Mouse (Mus musculus) adrenal gland, adult (tissue): ENCODE measurements around the gene L3hypdh.
A peak's percentile ranks its signal among the peaks of the same experiment; 100 is the strongest.

Experiments used
- DNase-seq, 2 experiments: peaks; one replicate each; pipeline ENCODE4 v3.0.0; 2022 to 2023; ENCODE audit warnings: low spot score in 1 of 2; ENCODE audit not compliant: inconsistent age in 2 of 2

The L3hypdh gene

DNA sequence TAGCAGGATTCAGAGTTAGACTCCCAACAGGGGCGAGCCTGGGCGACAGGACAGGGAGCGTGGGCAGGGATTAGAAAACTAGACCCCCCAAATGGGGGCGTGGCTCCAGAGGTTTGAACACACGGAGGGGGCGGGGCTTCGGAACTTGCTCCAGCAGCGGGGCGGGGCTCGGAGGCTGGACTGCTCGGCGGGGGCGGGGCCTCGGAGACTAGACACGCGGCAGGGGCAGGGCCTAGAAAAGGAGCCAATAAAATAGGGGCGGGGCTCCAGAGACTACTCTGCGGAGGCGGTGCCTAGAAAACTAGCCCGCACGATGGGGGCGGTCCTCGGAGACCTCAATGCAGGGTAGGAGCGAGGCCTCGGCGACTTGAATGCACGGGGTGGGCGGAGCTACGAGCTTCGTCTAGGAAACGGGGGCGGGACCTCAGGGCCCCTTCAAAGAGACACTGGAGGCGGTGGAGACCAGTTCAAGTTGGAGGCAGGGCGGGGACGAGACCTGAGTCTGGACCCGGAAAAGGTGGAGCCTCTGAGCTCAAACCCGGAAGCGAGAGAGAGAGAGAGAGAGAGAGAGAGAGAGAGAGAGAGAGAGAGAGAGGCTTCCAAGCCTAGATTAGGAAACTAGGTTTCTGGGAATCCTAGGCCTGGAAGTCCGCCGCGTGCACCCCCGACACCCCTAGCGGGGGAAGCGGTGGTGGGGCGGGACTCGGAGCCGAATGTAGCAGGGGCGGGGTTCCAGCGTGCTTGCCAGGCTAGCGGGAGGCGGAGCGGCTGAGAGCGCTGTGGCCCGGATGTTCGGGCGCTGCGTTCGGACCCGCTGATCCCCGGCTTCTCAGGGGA lies at the start of gene L3hypdh, which contains the start of gene Jkamp:
Gene L3hypdh (minus strand): TSS at position 111 of the 837 bp plus-strand sequence.
Gene Jkamp (plus strand): TSS at position 261 of the 837 bp plus-strand sequence.
- DNase-seq: peak; percentile 100

DNA sequence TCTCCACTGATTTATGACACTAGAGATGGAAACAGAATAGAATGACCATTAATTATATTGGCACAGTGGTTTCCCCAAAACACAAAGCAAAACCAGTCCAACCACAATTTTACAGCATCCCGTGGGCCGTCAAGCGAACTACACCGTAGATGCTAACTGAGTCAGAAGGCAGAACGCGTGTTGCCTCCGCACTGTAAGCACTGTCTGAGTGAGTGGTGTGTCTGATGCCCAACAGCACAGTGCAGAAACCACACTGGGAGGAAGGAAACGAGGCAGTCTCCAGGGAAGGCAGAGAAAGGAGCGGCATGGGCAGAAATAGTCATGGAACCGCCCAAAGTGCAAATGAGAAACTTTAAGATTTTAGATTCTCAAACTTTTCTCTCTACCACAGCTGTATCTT lies 44.0 kb upstream of the L3hypdh start:
- DNase-seq: no peak

DNA sequence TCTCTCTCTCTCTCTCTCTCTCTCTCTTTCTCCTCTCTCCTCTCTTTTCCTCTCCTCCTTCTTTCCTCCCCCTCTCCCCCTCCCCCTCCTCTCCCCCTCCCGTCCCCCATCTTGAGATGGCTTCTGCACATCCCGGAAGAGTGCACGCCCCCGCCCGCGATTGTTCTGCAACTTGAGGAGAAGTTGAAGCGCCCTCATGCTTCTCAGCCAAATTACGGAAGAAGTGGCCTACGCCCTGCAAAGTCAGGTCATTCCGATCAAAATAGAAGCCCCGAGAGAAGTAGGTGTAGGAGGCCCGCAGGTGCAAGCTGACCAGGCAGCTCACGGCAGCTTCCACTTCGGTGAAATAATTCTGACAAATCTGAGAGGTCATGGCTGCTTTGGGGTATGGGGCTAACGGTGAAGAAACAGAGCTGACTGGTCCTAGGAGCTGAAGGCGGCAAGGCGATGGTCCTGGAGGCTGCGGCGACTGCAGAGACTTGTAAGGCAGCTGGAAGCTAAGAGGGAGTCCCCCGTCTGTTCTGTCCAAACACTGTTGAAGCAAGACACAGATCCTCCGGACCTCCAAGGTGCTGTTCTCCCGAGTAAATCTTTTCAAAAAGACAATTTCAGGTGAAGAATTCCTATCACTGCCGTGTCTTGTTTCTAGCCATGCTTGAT lies 30.6 kb upstream of the L3hypdh start:
- no peak for DNase-seq

DNA sequence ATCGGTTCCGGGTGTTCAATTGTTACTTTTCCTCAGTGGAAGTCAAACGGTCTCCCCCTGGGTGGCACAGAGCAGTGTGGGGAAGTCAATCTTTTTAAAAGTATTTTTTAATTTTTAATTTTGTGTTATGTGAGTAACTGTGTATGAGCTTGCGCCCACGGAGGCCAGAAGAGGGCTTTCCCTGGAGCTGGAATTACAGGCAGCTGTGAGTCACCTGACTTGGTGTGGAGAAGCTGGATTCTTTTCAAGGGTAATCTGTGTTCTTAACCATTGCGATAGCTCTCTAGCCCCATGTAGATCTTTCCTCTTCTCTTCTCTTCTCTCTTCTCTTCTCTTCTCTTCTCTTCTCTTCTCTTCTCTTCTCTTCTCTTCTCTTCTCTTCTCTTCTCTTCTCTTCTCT lies 29.9 kb upstream of the L3hypdh start:
- DNase-seq: peak in 1 of 2 experiments; percentile 49

DNA sequence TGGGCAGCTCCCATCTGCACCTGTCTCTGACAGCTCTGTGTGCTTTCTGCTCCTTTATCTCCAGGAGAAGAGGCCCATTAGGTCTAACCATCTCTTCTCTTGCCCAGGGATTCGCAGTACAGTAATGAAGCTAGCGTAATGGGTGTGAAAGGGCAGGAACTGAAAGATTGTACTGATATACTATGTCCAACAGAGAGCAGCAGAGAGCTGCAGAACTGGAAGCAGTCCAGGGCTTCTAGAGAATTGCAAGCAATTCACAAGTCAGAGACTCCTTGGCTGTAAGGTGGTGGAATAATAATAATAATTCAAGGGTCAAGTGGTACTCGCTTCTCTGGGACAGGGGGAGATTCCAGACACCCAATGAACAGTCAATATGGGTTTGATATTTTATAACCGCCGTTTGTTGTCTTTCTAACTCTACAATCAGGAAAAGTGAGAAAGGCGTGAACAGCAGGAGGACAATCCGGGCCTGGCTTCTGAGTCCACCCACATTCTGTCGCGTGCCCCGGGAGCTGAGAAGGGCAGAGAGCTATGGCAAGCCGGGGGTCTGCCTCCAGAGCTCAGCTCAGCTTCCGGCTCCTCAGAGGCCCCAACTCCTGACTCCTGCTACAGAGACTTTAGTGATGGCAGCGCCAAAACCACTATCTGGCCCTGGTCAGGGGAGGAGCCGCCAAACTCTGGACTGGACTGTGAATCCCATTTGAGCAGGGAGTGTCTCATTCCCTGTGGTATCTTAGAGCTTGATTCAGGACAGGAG lies 19.5 kb upstream of the L3hypdh start:
- peak; percentile 54 to 89 for DNase-seq

DNA sequence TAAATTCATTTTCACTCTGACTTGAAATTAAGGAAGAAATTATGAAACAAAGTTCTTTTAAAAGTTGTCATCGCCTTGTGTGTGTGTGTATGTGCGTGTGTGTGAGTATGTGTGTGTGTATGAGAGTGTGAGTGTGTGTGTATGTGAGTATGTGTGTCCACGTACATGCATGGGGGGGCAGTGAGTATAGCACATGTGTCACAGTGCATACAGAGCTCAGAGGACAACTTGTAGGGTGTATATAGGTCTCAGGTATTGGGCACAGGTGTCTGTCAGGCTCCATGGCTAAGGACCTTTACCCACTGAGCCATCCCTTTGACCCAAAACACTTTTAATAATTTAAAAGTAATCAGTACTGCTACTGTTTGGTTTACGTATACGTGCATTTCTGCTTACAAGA lies 18.8 kb upstream of the L3hypdh start:
- no peak for DNase-seq

DNA sequence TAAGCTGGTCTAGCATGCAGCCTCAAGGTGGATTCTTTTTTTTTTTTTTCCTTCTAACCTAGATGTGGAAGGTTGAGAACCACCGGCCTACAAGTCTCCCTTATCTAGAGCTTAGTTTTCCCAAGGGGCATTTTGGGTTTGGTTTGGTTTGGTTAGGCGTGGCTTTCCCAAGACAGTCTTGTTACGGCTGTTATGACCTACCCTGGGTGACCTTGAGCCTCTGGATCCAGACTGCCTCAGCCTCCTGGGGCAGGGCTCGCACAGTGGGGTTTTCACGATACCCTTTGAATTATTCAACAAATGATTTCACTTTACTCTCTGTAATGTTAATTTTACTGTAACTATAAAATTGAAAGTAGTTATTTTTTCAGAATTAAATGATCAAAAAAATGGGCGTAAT lies 17.5 kb upstream of the L3hypdh start:
- DNase-seq: no peak

DNA sequence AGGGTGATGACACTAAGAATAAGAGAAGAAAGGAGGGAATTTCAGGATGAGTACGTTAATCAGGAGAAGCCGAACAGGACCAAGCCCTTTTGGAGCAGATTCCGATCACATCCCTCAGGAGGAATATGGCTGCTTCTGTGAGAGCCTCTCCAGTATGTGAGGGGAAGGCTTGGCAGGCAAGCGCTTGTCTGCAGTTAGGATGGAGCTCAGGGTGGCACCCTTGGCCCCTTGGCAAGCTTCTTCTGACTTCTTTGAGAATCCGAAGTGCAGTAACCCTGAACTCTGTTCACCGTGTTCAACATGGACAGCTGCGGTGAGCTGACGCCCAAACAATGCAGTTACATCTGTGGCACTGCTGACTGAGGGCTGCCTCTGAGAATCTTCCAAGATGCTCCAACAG lies 11.7 kb upstream of the L3hypdh start:
- DNase-seq: no peak

DNA sequence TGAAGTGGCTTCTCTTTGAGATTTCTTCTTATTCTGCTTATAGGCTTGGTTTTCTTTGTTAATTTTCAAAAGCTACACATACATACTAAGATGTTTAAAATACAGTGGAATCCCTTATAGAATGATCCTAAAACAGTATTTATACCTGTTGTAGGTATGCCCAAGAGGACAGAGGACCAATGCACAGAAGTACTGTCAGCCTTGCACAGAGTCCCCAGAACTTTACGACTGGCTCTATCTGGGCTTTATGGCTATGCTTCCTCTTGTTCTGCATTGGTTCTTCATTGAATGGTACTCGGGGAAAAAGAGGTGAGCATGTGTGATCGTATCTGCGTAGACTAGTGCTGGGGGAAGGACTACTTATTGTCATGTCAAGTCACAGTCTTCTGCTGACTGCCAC lies 4.6 kb upstream of the L3hypdh start:
- DNase-seq: no peak

DNA sequence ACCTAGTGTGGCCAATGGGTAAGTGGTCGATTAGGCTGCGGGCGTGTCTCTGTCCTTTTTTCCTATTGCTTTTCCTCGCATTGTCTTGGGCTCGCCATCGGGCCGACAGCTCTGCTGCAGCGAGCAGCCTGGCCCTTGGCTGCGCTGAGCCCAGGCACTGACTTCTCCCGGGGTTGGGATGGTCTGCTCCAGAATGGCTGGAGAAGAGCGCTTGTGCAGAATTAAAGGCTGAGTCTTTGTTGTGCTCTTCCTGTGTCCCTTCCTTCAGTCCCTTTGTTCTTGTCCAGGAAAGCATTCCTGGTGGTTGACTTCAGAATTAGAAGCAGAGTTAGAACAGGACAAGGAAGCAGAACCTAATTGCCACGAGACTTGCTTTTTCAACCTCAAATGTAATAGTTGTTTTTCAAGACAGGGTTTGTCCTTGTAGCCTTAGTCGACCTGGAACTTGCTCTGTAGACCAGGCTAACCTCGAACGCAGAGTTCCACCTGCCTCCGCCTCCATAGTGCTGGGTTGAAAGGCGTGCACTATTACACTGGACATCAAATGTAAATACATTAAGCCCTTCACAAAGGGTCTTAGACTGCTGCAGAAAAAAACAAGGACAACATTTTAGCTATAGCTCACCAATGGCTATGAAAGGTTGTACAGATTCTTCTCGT lies 1.1 kb upstream of the L3hypdh start:
- DNase-seq: peak in 1 of 2 experiments; percentile 40

DNA sequence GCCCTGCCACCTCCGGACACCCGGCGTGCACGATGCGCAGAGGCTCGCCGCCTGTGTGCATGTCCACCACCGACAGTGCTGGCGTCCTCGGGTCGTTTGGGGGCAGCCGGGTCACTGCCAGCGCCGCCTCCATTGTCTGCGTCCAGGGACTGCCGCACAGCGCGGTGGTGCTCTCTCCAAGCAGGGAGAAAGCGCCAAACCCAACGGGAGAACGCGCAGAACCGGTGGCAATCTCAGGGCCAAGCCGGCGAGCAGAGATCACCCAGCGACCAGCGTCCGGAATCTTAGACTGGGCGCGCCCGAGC lies 263 bp downstream of the L3hypdh start:
- no peak for DNase-seq

DNA sequence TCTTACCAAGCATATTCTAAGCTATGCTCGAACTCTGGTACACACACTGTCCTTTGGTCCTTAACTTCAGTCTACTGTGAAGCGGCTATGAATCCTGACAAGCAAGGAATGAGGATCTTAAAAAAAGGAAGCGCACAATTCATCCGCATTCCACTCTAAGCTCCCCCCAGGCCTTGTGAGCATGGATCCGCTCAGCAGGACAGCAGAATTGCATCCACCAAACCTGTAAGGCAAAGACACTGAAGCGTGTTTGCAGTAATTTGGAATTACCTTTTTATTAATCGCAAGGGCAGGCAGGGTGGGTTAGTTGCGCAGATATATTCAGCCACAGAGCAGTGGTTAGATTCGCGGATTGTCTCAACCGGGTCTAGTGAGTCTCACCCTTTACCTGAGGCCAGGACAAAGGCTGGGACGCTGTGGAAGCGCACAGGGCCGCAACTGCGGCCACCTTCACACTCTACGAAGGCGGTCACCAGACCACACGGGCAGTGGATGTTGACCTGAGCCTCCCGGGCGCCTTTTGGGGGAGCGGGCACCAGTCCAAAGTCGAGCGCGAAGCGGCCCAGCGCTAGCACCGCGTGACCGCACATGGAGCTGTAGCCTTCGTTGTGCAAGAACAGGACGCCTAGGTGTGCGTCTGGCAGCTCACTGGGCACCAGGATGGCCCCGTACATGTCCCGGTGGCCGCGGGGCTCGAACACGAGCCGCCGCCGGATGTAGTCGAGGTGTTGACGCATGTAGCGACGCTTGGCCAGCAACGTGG lies 797 bp downstream of the L3hypdh start:
- no peak for DNase-seq

DNA sequence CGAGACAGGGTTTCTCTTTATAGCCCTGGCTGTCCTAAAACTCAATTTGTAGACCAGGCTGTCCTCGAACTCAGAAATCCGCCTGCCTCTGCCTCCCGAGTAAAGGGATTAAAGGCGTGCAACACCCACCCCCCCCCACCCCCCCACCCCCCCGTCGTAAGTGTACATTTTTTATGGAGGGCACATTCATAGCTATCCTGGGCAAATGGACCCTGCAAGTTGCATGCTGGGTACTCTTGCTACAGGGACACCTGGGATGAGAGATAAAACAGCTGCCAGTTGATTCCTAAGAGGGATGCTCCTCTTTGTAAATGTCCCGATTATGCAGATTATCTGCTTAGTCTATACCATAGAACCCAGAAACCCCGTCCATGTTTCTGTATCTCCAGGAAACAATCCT lies 2.0 kb downstream of the L3hypdh start:
- peak in 1 of 2 experiments; percentile 32 for DNase-seq

DNA sequence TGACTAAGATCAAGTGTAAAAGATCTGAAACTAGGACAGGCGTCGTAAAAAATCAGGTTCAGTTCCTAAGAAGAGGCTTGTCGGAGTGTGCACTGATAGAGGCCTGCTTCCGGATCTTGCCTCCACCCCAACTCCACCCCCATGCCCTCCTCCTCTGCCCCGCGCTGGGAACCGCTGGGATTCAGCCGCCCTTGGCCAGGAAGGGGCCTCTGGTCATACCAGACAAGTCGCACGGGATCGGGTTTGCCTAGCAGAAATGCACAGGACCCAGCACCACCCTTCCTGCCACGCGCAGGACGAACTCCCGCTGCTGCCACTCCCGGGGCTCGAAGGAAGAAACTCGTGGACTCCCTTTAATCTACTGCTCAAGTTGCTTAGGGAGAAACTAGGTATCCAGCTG lies 2.9 kb downstream of the L3hypdh start:
- peak; percentile 45 to 77 for DNase-seq

DNA sequence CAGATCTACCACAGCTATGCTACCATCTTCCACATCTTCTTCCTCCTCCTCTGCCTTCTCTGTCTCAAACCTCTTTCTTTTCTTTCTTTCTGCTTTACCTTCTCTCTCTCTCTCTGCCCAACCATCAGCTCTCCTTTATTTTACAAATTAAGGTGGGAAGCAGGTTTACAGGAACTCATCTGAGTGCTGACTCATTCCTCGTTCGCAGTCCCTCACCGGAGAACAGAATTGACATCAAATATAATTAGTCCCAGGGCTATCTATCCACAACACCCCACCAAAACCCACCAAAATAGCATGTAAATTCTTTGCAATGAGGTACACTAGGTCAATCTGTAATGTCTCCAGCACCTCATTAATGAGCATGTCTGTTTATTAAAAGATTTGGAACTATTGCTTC lies 3.3 kb downstream of the L3hypdh start:
- no peak for DNase-seq

DNA sequence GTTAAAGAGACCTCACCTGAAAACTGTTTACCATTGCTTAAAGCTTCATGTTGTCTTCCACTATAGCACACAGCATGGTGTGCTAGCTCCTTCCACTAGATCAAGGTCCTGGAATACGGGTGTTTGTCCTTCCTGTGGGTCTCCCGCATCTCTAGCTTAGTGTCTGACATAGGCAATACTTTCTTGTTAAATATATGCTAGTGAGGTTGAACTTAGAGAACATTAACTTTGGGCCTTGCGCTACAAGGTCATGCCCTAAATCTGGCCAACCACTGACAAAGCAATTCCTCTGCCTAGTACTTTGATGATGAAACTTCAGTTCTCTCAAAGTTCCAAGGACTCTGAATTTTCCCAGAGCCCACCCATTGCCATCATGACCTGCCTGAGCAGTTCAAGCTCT lies 7.0 kb downstream of the L3hypdh start:
- peak in 1 of 2 experiments; percentile 60 for DNase-seq

DNA sequence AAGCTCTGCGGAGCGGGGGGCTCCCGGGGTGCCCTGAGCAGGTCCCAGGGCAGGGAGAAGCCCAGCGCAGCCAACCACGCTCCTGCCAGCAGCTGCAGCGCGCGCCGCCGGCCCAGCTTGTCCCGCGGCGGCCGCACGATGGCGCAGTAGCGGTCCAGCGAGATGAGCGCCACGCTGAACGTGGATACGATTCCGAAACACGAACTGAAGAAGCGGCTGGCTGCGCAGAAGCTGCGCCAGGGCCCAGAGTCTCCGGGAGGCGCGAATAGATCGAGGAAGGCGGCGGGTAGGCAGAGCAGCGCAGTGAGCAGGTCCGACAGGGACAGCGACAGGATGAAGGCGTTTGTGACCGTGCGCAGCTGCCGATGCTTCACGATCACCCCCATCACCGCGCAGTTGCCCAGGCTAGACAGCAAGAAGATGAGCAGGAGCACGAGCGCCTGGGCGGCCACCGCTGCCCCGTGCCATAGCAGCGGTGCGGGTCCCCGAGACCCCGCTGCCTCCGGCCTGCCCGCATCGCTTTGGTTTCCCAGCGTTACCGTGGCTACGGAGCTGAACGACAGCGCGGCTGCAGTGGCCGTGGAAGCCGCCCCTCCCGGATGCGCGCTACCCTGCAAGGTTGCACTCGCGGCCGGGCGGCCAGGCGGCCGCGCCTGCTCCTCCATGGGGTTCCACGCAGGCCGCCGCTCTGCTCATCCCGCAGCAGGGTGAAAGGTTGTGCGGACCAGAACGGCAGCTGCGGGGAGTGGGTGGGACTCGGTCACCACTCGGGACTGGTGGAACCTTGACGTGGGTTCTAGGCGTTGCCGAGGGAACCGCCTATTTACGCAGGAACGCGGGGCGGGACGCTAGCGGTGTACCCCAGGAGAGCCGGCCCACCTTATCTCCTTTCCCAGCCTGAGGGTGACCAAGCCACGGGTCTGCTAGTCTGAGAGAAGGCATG lies 14.6 kb downstream of the L3hypdh start, which contains the start of gene Gpr135:
Gene Gpr135 (minus strand): TSS at position 799 of the 943 bp plus-strand sequence.
- DNase-seq: peak; percentile 85 to 96

DNA sequence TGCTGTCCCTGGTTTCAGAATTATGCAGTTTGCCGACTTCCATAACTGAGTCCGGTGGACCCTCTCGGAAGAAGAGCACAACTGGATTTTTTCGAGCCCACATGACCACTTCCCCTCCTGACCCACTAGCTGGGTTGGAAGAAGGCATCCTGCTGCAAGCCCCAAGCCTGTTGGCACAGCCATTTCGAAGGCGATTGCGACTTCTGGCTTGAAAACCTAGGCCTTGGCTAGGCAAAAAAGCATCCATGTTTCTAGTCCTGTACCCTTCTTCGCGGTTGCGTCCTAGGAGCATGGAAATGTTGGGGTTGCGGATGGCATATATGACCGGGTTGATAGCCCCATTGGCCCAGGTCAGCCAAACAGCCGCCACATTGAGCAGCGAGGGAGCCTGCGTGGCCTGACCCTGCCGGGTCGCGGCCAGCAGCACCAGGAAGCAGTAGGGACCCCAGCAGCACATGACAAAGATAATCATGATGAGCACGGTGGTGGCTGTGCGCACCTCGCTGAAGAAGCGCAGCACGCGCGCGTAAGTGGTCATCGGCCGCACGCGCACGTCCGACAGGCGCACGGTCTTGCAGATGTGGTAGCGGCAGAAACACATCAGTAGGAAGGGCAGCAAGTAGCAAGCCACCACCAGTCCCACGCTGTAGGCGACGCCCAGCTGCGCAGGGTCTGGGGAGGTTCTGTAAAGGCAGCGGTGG lies 15.5 kb downstream of the L3hypdh start:
- DNase-seq: no peak

DNA sequence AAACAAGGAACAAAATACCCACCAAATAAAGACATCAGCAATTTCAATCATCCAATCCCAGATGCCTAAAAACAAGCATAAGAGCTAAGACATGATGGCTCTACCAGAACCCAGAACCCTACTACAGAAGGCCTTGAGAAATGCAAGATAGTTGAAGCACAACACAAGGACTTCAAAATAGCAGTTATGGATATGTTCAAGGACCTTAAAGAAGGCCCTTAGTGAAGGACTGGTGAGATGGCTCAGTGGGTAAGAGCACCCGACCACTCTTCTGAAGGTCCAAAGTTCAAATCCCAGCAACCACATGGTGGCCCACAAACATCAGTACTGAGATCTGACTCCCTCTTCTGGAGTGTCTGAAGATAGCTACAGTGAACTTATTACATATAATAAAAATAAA lies 27.5 kb downstream of the L3hypdh start:
- DNase-seq: no peak
